Mouse (Mus musculus) hindbrain, embryonic 12.5 days (tissue): ENCODE results near the gene Zbed6. TPM values are rescaled to one million over a fixed set of nuclear protein-coding genes. Genes with fewer than 3 reads are reported as not detected.

Experiments
- ATAC-seq: fragments of 200-750 bp; cut with Nextera tagmentation; 2 replicates; pipeline ENCODE4 v1.8.0; 2017; ENCODE audit warnings: moderate TSS enrichment; ENCODE audit not compliant: low FRiP score
- H3K27ac ChIP-seq: fragments of 300-500 bp; sonication (generic); 2 replicates; pipeline ENCODE4 v1.5.1; 2016; ENCODE audit warnings: mild to moderate bottlenecking
- H3K27me3 ChIP-seq: fragments of 300-500 bp; sonication (generic); 2 replicates; pipeline ENCODE4 v1.6.1; 2016; ENCODE audit warnings: mild to moderate bottlenecking
- H3K36me3 ChIP-seq: fragments of 300-500 bp; sonication (generic); 2 replicates; pipeline ENCODE4 v1.6.1; 2016; ENCODE audit warnings: mild to moderate bottlenecking
- H3K4me1 ChIP-seq: fragments of 300-500 bp; sonication (generic); 2 replicates; pipeline ENCODE4 v1.6.1; 2016
- H3K4me2 ChIP-seq: fragments of 300-500 bp; sonication (generic); replicated peaks from 2 replicates; pipeline ENCODE4 v1.6.1; 2016; ENCODE audit warnings: mild to moderate bottlenecking
- H3K4me3 ChIP-seq: fragments of 300-500 bp; sonication (generic); 2 replicates; pipeline ENCODE4 v1.5.1; 2016; ENCODE audit warnings: mild to moderate bottlenecking
- H3K9ac ChIP-seq: fragments of 300-500 bp; sonication (generic); 2 replicates; pipeline ENCODE4 v1.6.1; 2016; ENCODE audit warnings: mild to moderate bottlenecking, moderate library complexity
- H3K9me3 ChIP-seq: fragments of 300-500 bp; sonication (generic); replicated peaks from 2 replicates; pipeline ENCODE4 v1.6.1; 2016; ENCODE audit warnings: mild to moderate bottlenecking
- WGBS: fragments of 180-500 bp; shearing (Covaris S2); methylation state at CpG from one replicate; pipeline ENCODE4 v1.1.7; 2016; 5-methylcytosine and 5-hydroxymethylcytosine counted together
- polyA plus RNA-seq: library from polyadenylated mRNA; unstranded; fragments of >200 nt; fragmentation: Nextera tagmentation; extraction: Ambion mirVana; gene quantifications from 2 replicates; pipeline ENCODE4 v1.2.1, GENCODE M21; 2016

Gene Zbed6
- polyA plus RNA-seq, 1 experiment from 2014 or later, result not detected

DNA sequence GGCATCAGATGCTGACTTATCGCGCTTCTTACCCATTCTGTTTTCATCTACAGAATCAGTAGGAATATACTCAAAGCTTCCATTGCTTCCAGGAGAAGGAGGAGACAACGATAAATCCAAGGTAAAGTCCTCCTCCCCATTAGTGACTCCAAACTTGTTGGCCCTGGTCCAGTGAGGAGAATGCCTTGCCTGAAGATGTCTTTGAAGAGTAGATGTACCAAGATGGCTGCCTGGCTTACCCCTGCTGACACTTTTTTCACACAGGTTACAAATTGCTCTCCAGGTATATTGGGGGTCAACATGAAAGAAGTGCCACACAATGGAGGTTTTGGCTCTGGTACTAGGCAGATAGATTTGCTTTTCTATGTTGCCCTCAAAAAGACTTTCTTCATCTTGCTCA, 1.8 kb downstream of the Zbed6 start:
- Histone ChIP-seq H3K36me3 (peaks cover 16% of the 10 kb centered on the region), H3K4me2 (no peak overlapping the region), H3K27ac (no peak overlapping the region), H3K4me3 (no peak overlapping the region), H3K9ac (no peak overlapping the region), H3K9me3 (no peaks in the 10 kb centered on the region), H3K27me3 (no peaks in the 10 kb centered on the region), H3K4me1 (peaks cover 34% of the 10 kb centered on the region)
- 89% methylated on average over 3 of the region's 3 CpGs for WGBS
- ATAC-seq, result no peak

DNA sequence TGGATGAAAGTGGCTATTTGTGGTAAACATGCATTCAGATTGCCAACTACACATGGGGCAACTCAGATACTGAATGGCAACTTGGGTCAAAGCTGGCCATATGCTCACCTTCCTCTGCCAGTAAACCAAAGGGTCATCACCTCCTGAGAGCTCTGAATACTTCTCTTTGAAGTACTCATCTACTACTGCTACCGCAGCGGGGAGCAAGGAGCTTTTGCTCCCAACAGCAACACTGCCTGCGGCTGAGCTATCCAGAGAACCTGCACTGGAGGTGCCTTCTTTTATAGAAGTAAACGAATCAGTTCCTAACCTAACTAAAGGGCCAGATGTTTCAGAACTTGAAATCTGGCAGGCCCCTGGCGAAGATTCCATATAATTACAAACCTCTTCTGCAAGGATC, 3.9 kb downstream of the Zbed6 start:
- Histone ChIP-seq H3K36me3 (peaks cover 21% of the 10 kb centered on the region), H3K4me2 (0 out of 2 replicates have a peak overlapping the region, but pooled peaks have one; percentile 13), H3K9me3 (no peaks in the 10 kb centered on the region), H3K9ac (no peak overlapping the region), H3K27me3 (no peaks in the 10 kb centered on the region), H3K4me3 (no peak overlapping the region), H3K4me1 (peaks cover 37% of the 10 kb centered on the region), H3K27ac (no peak overlapping the region)
- ATAC-seq, result no peak
- WGBS, result 70% methylated on average over 5 of the region's 5 CpGs

GRCm38 (mm10) chr1:133653033-133653432, 7.7 kb downstream of the Zbed6 start:
- Histone ChIP-seq H3K9ac (no peak overlapping the region), H3K27ac (no peak overlapping the region), H3K27me3 (no peaks in the 10 kb centered on the region), H3K4me2 (no peak overlapping the region), H3K4me3 (no peak overlapping the region), H3K9me3 (no peaks in the 10 kb centered on the region), H3K4me1 (peaks cover 23% of the 10 kb centered on the region), H3K36me3 (peaks cover 24% of the 10 kb centered on the region)
- 96% methylated on average over 1 of the region's 1 CpGs for WGBS
- ATAC-seq, result no peak

DNA sequence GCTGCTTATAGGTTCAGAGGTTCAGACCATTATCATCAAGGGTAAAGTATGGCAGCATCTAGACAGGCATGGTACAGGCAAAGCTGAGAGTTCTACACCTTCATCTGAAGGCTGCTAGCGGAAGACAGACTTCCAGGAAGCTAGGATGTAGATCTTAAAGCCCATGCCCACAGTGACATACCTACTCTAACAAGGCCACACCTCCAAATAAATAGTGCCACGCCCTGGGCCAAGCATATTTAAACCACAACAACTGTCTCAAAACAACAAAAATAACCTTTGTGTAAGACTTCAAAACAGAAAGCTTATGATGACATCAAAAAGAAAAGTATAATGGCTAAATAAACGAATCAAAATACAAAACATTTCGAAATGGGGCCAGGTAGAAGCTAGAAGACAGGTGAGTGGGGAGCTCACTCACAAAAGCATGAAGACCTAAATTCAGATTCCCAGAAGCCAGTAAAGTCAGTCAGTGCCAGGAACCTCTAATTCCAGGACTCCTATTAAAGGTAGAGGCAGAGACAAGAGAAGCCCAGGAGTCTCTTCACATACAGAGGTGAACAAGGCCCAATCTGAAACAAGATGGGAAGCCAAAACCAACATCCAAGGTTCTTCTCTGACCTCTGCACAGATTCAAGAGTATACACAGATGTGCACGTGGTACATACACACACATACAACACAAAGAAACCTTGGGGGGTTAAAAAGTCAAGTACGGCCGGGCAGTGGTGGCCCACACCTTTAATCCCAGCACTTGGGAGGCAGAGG, 10.2 kb downstream of the Zbed6 start:
- H3K36me3 ChIP-seq, result peaks cover 32% of the 10 kb centered on the region
- no peak for ATAC-seq

DNA sequence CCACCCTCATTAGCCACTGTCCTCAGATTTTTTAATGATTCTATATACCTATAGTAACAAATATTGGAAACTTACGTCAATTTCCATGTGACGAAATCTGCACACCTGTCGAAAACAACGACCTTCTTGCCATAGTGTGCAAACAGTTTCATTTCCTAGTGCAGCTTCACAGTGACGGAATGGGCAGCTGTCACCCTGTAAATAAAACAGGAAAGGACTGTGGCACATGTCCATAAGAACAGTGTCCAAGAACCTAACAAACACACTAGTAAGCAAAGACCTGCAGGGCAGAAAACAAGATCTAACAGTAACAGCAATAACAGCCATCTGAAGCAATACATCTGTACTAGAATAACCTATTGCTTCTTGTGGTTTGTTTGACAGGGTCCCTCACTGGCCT, 15.0 kb downstream of the Zbed6 start:
- Histone ChIP-seq H3K9me3 (no peaks in the 10 kb centered on the region), H3K9ac (no peak overlapping the region), H3K27me3 (no peaks in the 10 kb centered on the region), H3K27ac (no peak overlapping the region), H3K4me2 (no peak overlapping the region), H3K4me3 (no peak overlapping the region), H3K4me1 (no peaks in the 10 kb centered on the region), H3K36me3 (peaks cover 64% of the 10 kb centered on the region)
- 98% methylated on average over 5 of the region's 5 CpGs for WGBS
- no peak for ATAC-seq

More for the DNA sequence above, 10.2 kb downstream of the Zbed6 start:
- H3K9me3 ChIP-seq, result no peaks in the 10 kb centered on the region
- H3K4me3 ChIP-seq, result no peak overlapping the region
- H3K9ac ChIP-seq, result no peak overlapping the region
- H3K4me1 ChIP-seq, result peaks cover 5% of the 10 kb centered on the region; the same call in 1 of the 2 replicates
- no peak overlapping the region for H3K27ac ChIP-seq
- 94% methylated on average over 7 of the region's 7 CpGs for whole genome bisulfite sequencing
- H3K4me2 ChIP-seq, result no peak overlapping the region
- no peaks in the 10 kb centered on the region for H3K27me3 ChIP-seq

- ATAC-seq, result no peak
- 90% methylated on average over 2 of the region's 2 CpGs for WGBS
- peaks cover 91% of the 10 kb centered on the region for H3K36me3 ChIP-seq
- H3K4me3 ChIP-seq, result no peak overlapping the region
- H3K4me2 ChIP-seq, result no peak overlapping the region
- no peak overlapping the region for H3K9ac ChIP-seq
- no peaks in the 10 kb centered on the region for H3K4me1 ChIP-seq
- H3K9me3 ChIP-seq, result no peaks in the 10 kb centered on the region
- no peaks in the 10 kb centered on the region for H3K27me3 ChIP-seq
- no peak overlapping the region for H3K27ac ChIP-seq
Measured at GRCm38 (mm10) chr1:133641163-133641562, 19.5 kb downstream of the Zbed6 start.

- ATAC-seq, result no peak
- 93% methylated on average over 6 of the region's 6 CpGs for WGBS
Measured at GRCm38 (mm10) chr1:133638517-133638916, 22.2 kb downstream of the Zbed6 start.

GRCm38 (mm10) chr1:133632168-133632567, 28.5 kb downstream of the Zbed6 start:
- H3K27ac ChIP-seq, result no peak overlapping the region
- peaks cover 85% of the 10 kb centered on the region for H3K36me3 ChIP-seq
- H3K4me1 ChIP-seq, result no peaks in the 10 kb centered on the region
- no peaks in the 10 kb centered on the region for H3K9me3 ChIP-seq
- ATAC-seq, result no peak
- WGBS, result 94% methylated on average over 2 of the region's 2 CpGs
- H3K27me3 ChIP-seq, result no peaks in the 10 kb centered on the region
- H3K9ac ChIP-seq, result no peak overlapping the region
- H3K4me2 ChIP-seq, result no peak overlapping the region
- no peak overlapping the region for H3K4me3 ChIP-seq

More at GRCm38 (mm10) chr1:133638517-133638916, 22.2 kb downstream of the Zbed6 start:
- H3K4me2 ChIP-seq, result no peak overlapping the region
- H3K27me3 ChIP-seq, result no peaks in the 10 kb centered on the region
- no peak overlapping the region for H3K27ac ChIP-seq
- no peak overlapping the region for H3K9ac ChIP-seq
- H3K9me3 ChIP-seq, result no peaks in the 10 kb centered on the region
- no peak overlapping the region for H3K4me3 ChIP-seq
- H3K36me3 ChIP-seq, result peaks cover 91% of the 10 kb centered on the region
- H3K4me1 ChIP-seq, result no peaks in the 10 kb centered on the region

GRCm38 (mm10) chr1:133625052-133625451, 35.6 kb downstream of the Zbed6 start:
- Histone ChIP-seq H3K9ac (no peak overlapping the region), H3K36me3 (peaks cover 87% of the 10 kb centered on the region), H3K27me3 (no peaks in the 10 kb centered on the region), H3K9me3 (no peaks in the 10 kb centered on the region), H3K27ac (no peak overlapping the region), H3K4me2 (no peak overlapping the region), H3K4me1 (no peaks in the 10 kb centered on the region), H3K4me3 (no peak overlapping the region)
- WGBS, result 76% methylated on average over 2 of the region's 2 CpGs
- no peak for ATAC-seq

GRCm38 (mm10) chr1:133618311-133618710, 42.4 kb downstream of the Zbed6 start:
- Histone ChIP-seq H3K36me3 (peaks cover 51% of the 10 kb centered on the region), H3K27ac (no peak overlapping the region), H3K4me3 (no peak overlapping the region), H3K4me2 (no peak overlapping the region), H3K9me3 (no peaks in the 10 kb centered on the region), H3K27me3 (no peaks in the 10 kb centered on the region), H3K4me1 (no peaks in the 10 kb centered on the region), H3K9ac (no peak overlapping the region)
- ATAC-seq, result no peak
- 86% methylated on average over 8 of the region's 8 CpGs for WGBS

- no peak overlapping the region for H3K27ac ChIP-seq
- WGBS, result 84% methylated on average over 2 of the region's 2 CpGs
- no peaks in the 10 kb centered on the region for H3K27me3 ChIP-seq
- H3K9ac ChIP-seq, result no peak overlapping the region
- H3K36me3 ChIP-seq, result peaks cover 47% of the 10 kb centered on the region
- no peak overlapping the region for H3K4me2 ChIP-seq
- no peaks in the 10 kb centered on the region for H3K9me3 ChIP-seq
- H3K4me1 ChIP-seq, result no peaks in the 10 kb centered on the region
- no peak for ATAC-seq
- no peak overlapping the region for H3K4me3 ChIP-seq
Measured at GRCm38 (mm10) chr1:133617908-133618307, 42.8 kb downstream of the Zbed6 start.

DNA sequence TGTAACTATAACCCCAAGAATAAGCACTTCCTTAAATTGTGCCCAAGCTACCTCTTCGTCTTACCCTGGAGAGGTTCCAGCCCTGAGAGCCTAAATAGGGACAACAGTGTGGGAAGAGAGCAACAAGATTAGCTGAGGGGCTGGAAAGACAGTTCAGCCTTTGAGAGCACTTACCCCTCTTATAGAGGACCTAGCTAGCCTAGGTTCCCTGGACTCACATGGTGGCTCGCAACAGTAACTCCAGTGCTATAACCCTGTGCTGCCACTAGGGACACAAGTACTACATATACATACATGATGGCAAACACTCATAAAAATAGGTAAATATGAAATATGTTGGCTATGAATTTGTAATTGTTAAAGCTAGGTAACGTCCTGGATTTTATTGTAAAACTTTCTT, 46.9 kb downstream of the Zbed6 start:
- Histone ChIP-seq H3K36me3 (peaks cover 13% of the 10 kb centered on the region), H3K4me3 (no peak overlapping the region), H3K27ac (no peak overlapping the region), H3K4me1 (peaks cover 4% of the 10 kb centered on the region), H3K9me3 (no peaks in the 10 kb centered on the region), H3K9ac (no peak overlapping the region), H3K27me3 (no peaks in the 10 kb centered on the region), H3K4me2 (no peak overlapping the region)
- 83% methylated on average over 3 of the region's 3 CpGs for WGBS
- no peak for ATAC-seq

- ATAC-seq, result no peak
Measured at GRCm38 (mm10) chr1:133611436-133611835, 49.2 kb downstream of the Zbed6 start.

More at GRCm38 (mm10) chr1:133611436-133611835, 49.2 kb downstream of the Zbed6 start:
- Histone ChIP-seq H3K4me3 (no peak overlapping the region), H3K27ac (no peak overlapping the region), H3K36me3 (peaks cover 23% of the 10 kb centered on the region), H3K4me2 (no peak overlapping the region), H3K27me3 (no peaks in the 10 kb centered on the region), H3K9me3 (no peaks in the 10 kb centered on the region), H3K9ac (no peak overlapping the region), H3K4me1 (peaks cover 9% of the 10 kb centered on the region)
- 80% methylated on average over 1 of the region's 1 CpGs for WGBS
